Mouse (Mus musculus): Measurements from ENCODE around the gene Thada. TPM values are rescaled to one million over a fixed set of nuclear protein-coding genes. Genes with fewer than 3 reads are reported as not detected.

The Thada gene
- polyA plus RNA-seq, 1 experiment from 2014 or later, result 10.3 TPM

- WGBS, result 83% methylated on average over 8 of the region's 8 CpGs
- no peak for DNase-seq (ENCODE audit: low spot score)
- H3K4me3 ChIP-seq, result no peak overlapping the region
- no peaks in the 10 kb centered on the region for H3K9me3 ChIP-seq (replicated peaks)
- peaks cover 73% of the 10 kb centered on the region for H3K27me3 ChIP-seq (ENCODE audit: low read depth, poor library complexity, severe bottlenecking)
- no peaks in the 10 kb centered on the region for H3K36me3 ChIP-seq
- 0 out of 2 replicates have a peak overlapping the region, but pooled peaks have one; percentile 14 for H3K27ac ChIP-seq (replicated peaks)
- peaks cover 34% of the 10 kb centered on the region for H3K4me1 ChIP-seq
Observed at GRCm38 (mm10) chr17:84155516-84156226, 310.3 kb downstream of the Thada start.

- H3K36me3 ChIP-seq, result no peaks in the 10 kb centered on the region
- no peak overlapping the region for H3K27ac ChIP-seq (replicated peaks)
- DNase-seq (ENCODE audit: low spot score), result no peak
- H3K4me1 ChIP-seq, result peaks cover 38% of the 10 kb centered on the region
- no peak overlapping the region for H3K4me3 ChIP-seq
- H3K9me3 ChIP-seq (replicated peaks), result no peaks in the 10 kb centered on the region
- WGBS, result 89% methylated on average over 6 of the region's 6 CpGs
- peaks cover 78% of the 10 kb centered on the region for H3K27me3 ChIP-seq (ENCODE audit: low read depth, poor library complexity, severe bottlenecking)
Observed at GRCm38 (mm10) chr17:84155029-84155338, 311.0 kb downstream of the Thada start.

GRCm38 (mm10) chr17:84154302-84155028 is 311.5 kb downstream of the Thada start:
- Histone ChIP-seq H3K4me1 (peaks cover 43% of the 10 kb centered on the region), H3K27me3 (ENCODE audit: low read depth, poor library complexity, severe bottlenecking) (peaks cover 83% of the 10 kb centered on the region), H3K4me3 (no peak overlapping the region), H3K36me3 (no peaks in the 10 kb centered on the region), H3K9me3 (replicated peaks) (no peaks in the 10 kb centered on the region), H3K27ac (replicated peaks) (no peak overlapping the region)
- DNase-seq (ENCODE audit: low spot score), result no peak
- WGBS, result 90% methylated on average over 11 of the region's 11 CpGs

- H3K4me1 ChIP-seq, result peaks cover 46% of the 10 kb centered on the region
- H3K9me3 ChIP-seq (replicated peaks), result no peaks in the 10 kb centered on the region
- H3K27ac ChIP-seq (replicated peaks), result peak overlapping the region; percentile 61
- no peak overlapping the region for H3K4me3 ChIP-seq
- no peaks in the 10 kb centered on the region for H3K36me3 ChIP-seq
- H3K27me3 ChIP-seq (ENCODE audit: low read depth, poor library complexity, severe bottlenecking), result peaks cover 70% of the 10 kb centered on the region
- WGBS, result 81% methylated on average over 12 of the region's 12 CpGs
- no peak for DNase-seq (ENCODE audit: low spot score)
Observed at GRCm38 (mm10) chr17:84152976-84153786, 312.8 kb downstream of the Thada start.

- no peak overlapping the region for H3K4me3 ChIP-seq
- H3K36me3 ChIP-seq, result no peaks in the 10 kb centered on the region
- H3K27ac ChIP-seq (replicated peaks), result peak overlapping the region; percentile 35
- H3K27me3 ChIP-seq (ENCODE audit: low read depth, poor library complexity, severe bottlenecking), result peaks cover 69% of the 10 kb centered on the region
- DNase-seq (ENCODE audit: low spot score), result no peak
- 35% methylated on average over 6 of the region's 6 CpGs for WGBS
- H3K9me3 ChIP-seq (replicated peaks), result no peaks in the 10 kb centered on the region
- H3K4me1 ChIP-seq, result peaks cover 49% of the 10 kb centered on the region
Observed at GRCm38 (mm10) chr17:84152206-84152975, 313.6 kb downstream of the Thada start.

GRCm38 (mm10) chr17:84151306-84151705 is 314.7 kb downstream of the Thada start:
- Histone ChIP-seq H3K27ac (replicated peaks) (no peak overlapping the region), H3K27me3 (ENCODE audit: low read depth, poor library complexity, severe bottlenecking) (peaks cover 71% of the 10 kb centered on the region), H3K4me1 (peaks cover 51% of the 10 kb centered on the region), H3K4me3 (no peak overlapping the region), H3K9me3 (replicated peaks) (no peaks in the 10 kb centered on the region), H3K36me3 (no peaks in the 10 kb centered on the region)
- 68% methylated on average over 6 of the region's 6 CpGs for WGBS
- DNase-seq (ENCODE audit: low spot score), result no peak

- WGBS, result 32% methylated on average over 8 of the region's 8 CpGs
- no peak for DNase-seq (ENCODE audit: low spot score)
Observed at GRCm38 (mm10) chr17:84150291-84150690, 315.7 kb downstream of the Thada start.

GRCm38 (mm10) chr17:84149566-84149965 is 316.4 kb downstream of the Thada start:
- H3K9me3 ChIP-seq (replicated peaks), result no peaks in the 10 kb centered on the region
- peak overlapping the region; percentile 53 for H3K27ac ChIP-seq (replicated peaks)
- WGBS, result 30% methylated on average over 5 of the region's 5 CpGs
- no peaks in the 10 kb centered on the region for H3K36me3 ChIP-seq
- DNase-seq (ENCODE audit: low spot score), result no peak
- H3K4me3 ChIP-seq, result no peak overlapping the region
- peaks cover 68% of the 10 kb centered on the region for H3K27me3 ChIP-seq (ENCODE audit: low read depth, poor library complexity, severe bottlenecking)
- peaks cover 58% of the 10 kb centered on the region for H3K4me1 ChIP-seq

More at GRCm38 (mm10) chr17:84150291-84150690, 315.7 kb downstream of the Thada start:
- Histone ChIP-seq H3K27ac (replicated peaks) (0 out of 2 replicates have a peak overlapping the region, but pooled peaks have one; percentile 53), H3K9me3 (replicated peaks) (no peaks in the 10 kb centered on the region), H3K36me3 (no peaks in the 10 kb centered on the region), H3K4me1 (peaks cover 55% of the 10 kb centered on the region), H3K4me3 (no peak overlapping the region), H3K27me3 (ENCODE audit: low read depth, poor library complexity, severe bottlenecking) (peaks cover 65% of the 10 kb centered on the region)

GRCm38 (mm10) chr17:84148499-84149484 is 317.2 kb downstream of the Thada start:
- no peak overlapping the region for H3K4me3 ChIP-seq
- no peaks in the 10 kb centered on the region for H3K9me3 ChIP-seq (replicated peaks)
- peaks cover 67% of the 10 kb centered on the region for H3K27me3 ChIP-seq (ENCODE audit: low read depth, poor library complexity, severe bottlenecking)
- H3K27ac ChIP-seq (replicated peaks), result peak overlapping the region; percentile 69
- DNase-seq (ENCODE audit: low spot score), result peak; percentile 43
- H3K4me1 ChIP-seq, result peaks cover 58% of the 10 kb centered on the region
- 27% methylated on average over 11 of the region's 11 CpGs for WGBS
- H3K36me3 ChIP-seq, result no peaks in the 10 kb centered on the region

- Histone ChIP-seq H3K27ac (replicated peaks) (peak overlapping the region; percentile 71), H3K4me1 (peaks cover 64% of the 10 kb centered on the region), H3K27me3 (ENCODE audit: low read depth, poor library complexity, severe bottlenecking) (peaks cover 54% of the 10 kb centered on the region), H3K4me3 (no peak overlapping the region), H3K36me3 (no peaks in the 10 kb centered on the region), H3K9me3 (replicated peaks) (no peaks in the 10 kb centered on the region)
- WGBS, result 44% methylated on average over 11 of the region's 11 CpGs
- no peak for DNase-seq (ENCODE audit: low spot score)
Observed at GRCm38 (mm10) chr17:84147183-84148108, 318.6 kb downstream of the Thada start.
